Mouse (Mus musculus): ENCODE results near the gene Cd163. TPM values are rescaled to one million over a fixed set of nuclear protein-coding genes. Genes with fewer than 3 reads are reported as not detected.

Cd163 gene
- polyA plus RNA-seq (2015; fragmentation: Nextera tagmentation; extraction: Ambion mirVana) = 1.3 and 1.6 TPM in 2 replicates

GRCm38 (mm10) chr6:124304356-124304755 lies at the start of gene Cd163:
TSS of gene Cd163 (plus strand) at chr6:124304656.

Other genes starting within 250 kb of the Cd163 start
- not detected in 2 replicates for gene Vmn2r27, start 72.8 kb upstream of the Cd163 start, polyA plus RNA-seq (2015; fragmentation: Nextera tagmentation; extraction: Ambion mirVana)
- gene Pex5, start 110.4 kb downstream of the Cd163 start, polyA plus RNA-seq (2015; fragmentation: Nextera tagmentation; extraction: Ambion mirVana) = 44.6 and 50.0 TPM in 2 replicates
- gene Clstn3, start 160.1 kb downstream of the Cd163 start, polyA plus RNA-seq (2015; fragmentation: Nextera tagmentation; extraction: Ambion mirVana) = 160 and 185 TPM in 2 replicates
- gene C1rl, start 188.5 kb downstream of the Cd163 start, polyA plus RNA-seq (2015; fragmentation: Nextera tagmentation; extraction: Ambion mirVana) = 0.32 and 0.73 TPM in 2 replicates
- 0.75 and 1.2 TPM in 2 replicates for gene C1ra, start 207.7 kb downstream of the Cd163 start, polyA plus RNA-seq (2015; fragmentation: Nextera tagmentation; extraction: Ambion mirVana)
- gene C1s1, start 237.7 kb downstream of the Cd163 start, polyA plus RNA-seq (2015; fragmentation: Nextera tagmentation; extraction: Ambion mirVana) = 0.99 and 1.5 TPM in 2 replicates